ENCODE assay signal across 21 mouse cellular contexts in genomic region chr2:10133941-10134340, GRCm38 (mm10). TPM values are rescaled to one million over a fixed set of nuclear protein-coding genes. Genes with fewer than 3 reads are reported as not detected.
"Had no signal": no experiment of that assay in that cellular context is flagged by ENCODE, and none has a peak within 500 bp of the region (broad histone marks: within the 10 kb centered on the region; RNA-seq: fewer than 3 reads in every experiment).

No protein-coding gene starts in this region.

- H3K27me3 ChIP-seq: intestine, embryonic 15.5 days; kidney, embryonic 15.5 days; limb, embryonic 13.5 days; lung, embryonic 15.5 days; neural tube, embryonic 12.5 days; neural tube, embryonic 15.5 days; stomach, embryonic 15.5 days had no signal

- H3K36me3 ChIP-seq: intestine, embryonic 15.5 days; kidney, embryonic 15.5 days; limb, embryonic 10.5 days; limb, embryonic 13.5 days; lung, embryonic 15.5 days; neural tube, embryonic 12.5 days; neural tube, embryonic 15.5 days; stomach, embryonic 15.5 days had no signal

- H3K9ac ChIP-seq: intestine, embryonic 15.5 days; kidney, embryonic 15.5 days; limb, embryonic 13.5 days; lung, embryonic 15.5 days; neural tube, embryonic 12.5 days; neural tube, embryonic 15.5 days; stomach, embryonic 15.5 days had no signal

- DNase-seq: kidney, adult 11 months; kidney, adult 8-10 months; kidney, postnatal 14 days; kidney, postnatal 4 days; lung, adult 18-20 months; lung, postnatal 10 days; lung, postnatal 4 days; midbrain, embryonic 14.5 days; right cerebral cortex, adult 18-20 months; right cerebral cortex, postnatal 14 days; spleen, adult 18-20 months; thymus, postnatal 25 days had no signal

- H3K27ac ChIP-seq: intestine, embryonic 15.5 days; kidney, embryonic 15.5 days; limb, embryonic 10.5 days; limb, embryonic 13.5 days; lung, embryonic 15.5 days; neural tube, embryonic 12.5 days; neural tube, embryonic 15.5 days; stomach, embryonic 15.5 days had no signal

- H3K4me2 ChIP-seq: intestine, embryonic 15.5 days; kidney, embryonic 15.5 days; limb, embryonic 13.5 days; lung, embryonic 15.5 days; midbrain, embryonic 11.5 days; neural tube, embryonic 12.5 days; neural tube, embryonic 15.5 days; stomach, embryonic 15.5 days had no signal

- ATAC-seq: intestine, embryonic 15.5 days had no signal

- H3K4me1 ChIP-seq: intestine, embryonic 15.5 days; limb, embryonic 10.5 days; limb, embryonic 13.5 days; lung, embryonic 15.5 days; neural tube, embryonic 12.5 days; neural tube, embryonic 15.5 days; stomach, embryonic 15.5 days had no signal

- H3K9me3 ChIP-seq: intestine, embryonic 15.5 days; kidney, embryonic 15.5 days; limb, embryonic 10.5 days; limb, embryonic 13.5 days; lung, embryonic 15.5 days; neural tube, embryonic 12.5 days; neural tube, embryonic 15.5 days; stomach, embryonic 15.5 days had no signal

- H3K4me3 ChIP-seq: intestine, embryonic 15.5 days; kidney, embryonic 15.5 days; limb, embryonic 10.5 days; limb, embryonic 13.5 days; lung, embryonic 15.5 days; neural tube, embryonic 12.5 days; neural tube, embryonic 15.5 days; stomach, embryonic 15.5 days had no signal

RNA-seq across cellular contexts. Expression of gene Itih2, which starts 2.7 kb away (rescaled TPM):
- polyA plus RNA-seq: limb, embryonic 10.5 days had no signal
